Mouse (Mus musculus): ENCODE data around the gene Igf1r.

GRCm38 (mm10) chr7:68071749-68072148 is 119.1 kb downstream of the Igf1r start:
- TF ChIP-seq POLR2A (IDR thresholded peaks at IDR 0.05; ENCODE audit: borderline replicate concordance, extremely low read depth, low read depth, low read length) (no peak), CTCF (IDR thresholded peaks at IDR 0.05; ENCODE audit: insufficient read depth, low read length) (no peak)

All from lung, adult 2 months (tissue).